Mouse (Mus musculus): Measurements from ENCODE around the gene Sfxn2.

Sfxn2 gene

GRCm38 (mm10) chr19:46572951-46573937 lies at the start of gene Sfxn2, which contains the start of gene Arl3:
Gene Sfxn2, plus strand, starts transcription at chr19:46573365.
Gene Arl3, minus strand, starts transcription at chr19:46573198.
- DNase-seq (ENCODE audit: low read depth, low spot score), result peak; percentile 99

GRCm38 (mm10) chr19:46523480-46524151 lies 49.5 kb upstream of the Sfxn2 start:
- peak; percentile 79 for DNase-seq (ENCODE audit: low read depth, low spot score)

- no peak for DNase-seq (ENCODE audit: low read depth, low spot score)
Measured at GRCm38 (mm10) chr19:46524152-46524544, 49.0 kb upstream of the Sfxn2 start.

- DNase-seq (ENCODE audit: low read depth, low spot score), result no peak
Measured at GRCm38 (mm10) chr19:46524601-46525321, 48.4 kb upstream of the Sfxn2 start.

GRCm38 (mm10) chr19:46525691-46526631 lies 47.2 kb upstream of the Sfxn2 start:
- no peak for DNase-seq (ENCODE audit: low read depth, low spot score)

- no peak for DNase-seq (ENCODE audit: low read depth, low spot score)
Measured at GRCm38 (mm10) chr19:46527632-46528528, 45.3 kb upstream of the Sfxn2 start.

- DNase-seq (ENCODE audit: low read depth, low spot score), result no peak
Measured at GRCm38 (mm10) chr19:46528529-46529213, 44.5 kb upstream of the Sfxn2 start.

GRCm38 (mm10) chr19:46529601-46530448 lies 43.3 kb upstream of the Sfxn2 start:
- no peak for DNase-seq (ENCODE audit: low read depth, low spot score)

GRCm38 (mm10) chr19:46530449-46530990 lies 42.6 kb upstream of the Sfxn2 start:
- no peak for DNase-seq (ENCODE audit: low read depth, low spot score)

- DNase-seq (ENCODE audit: low read depth, low spot score), result no peak
Measured at GRCm38 (mm10) chr19:46531071-46532030, 41.8 kb upstream of the Sfxn2 start.

- no peak for DNase-seq (ENCODE audit: low read depth, low spot score)
Measured at GRCm38 (mm10) chr19:46532031-46532688, 41.0 kb upstream of the Sfxn2 start.

GRCm38 (mm10) chr19:46533066-46533465 lies 40.1 kb upstream of the Sfxn2 start:
- no peak for DNase-seq (ENCODE audit: low read depth, low spot score)

GRCm38 (mm10) chr19:46533525-46533924 lies 39.6 kb upstream of the Sfxn2 start:
- DNase-seq (ENCODE audit: low read depth, low spot score), result no peak

GRCm38 (mm10) chr19:46534542-46535098 lies 38.5 kb upstream of the Sfxn2 start:
- DNase-seq (ENCODE audit: low read depth, low spot score), result no peak

GRCm38 (mm10) chr19:46537357-46537756 lies 35.8 kb upstream of the Sfxn2 start:
- no peak for DNase-seq (ENCODE audit: low read depth, low spot score)

GRCm38 (mm10) chr19:46538213-46538612 lies 35.0 kb upstream of the Sfxn2 start:
- DNase-seq (ENCODE audit: low read depth, low spot score), result no peak
